Mouse (Mus musculus) spleen, adult 2 months (tissue): ENCODE data around the gene Ccdc130. TPM values are rescaled to one million over a fixed set of nuclear protein-coding genes. Genes with fewer than 3 reads are reported as not detected.

Experiments used
- DNase-seq, 2 experiments: peaks; one replicate each; pipeline versions ENCODE4 v3.0.0 to v3.0.0-alpha.2; 2012 to 2021; ENCODE audit warnings: low spot score in 2 of 2, low read depth in 1 of 2
- H3K27ac ChIP-seq: fragments of 200-500 bp; 2 replicates; pipeline ENCODE4 v1.5.1; 2012; ENCODE audit warnings: low read length, inconsistent platforms; ENCODE audit not compliant: insufficient read depth
- H3K27me3 ChIP-seq: fragments of 200-500 bp; 2 replicates; pipeline ENCODE4 v1.6.1; 2012; ENCODE audit warnings: mild to moderate bottlenecking, moderate library complexity, low read length, inconsistent platforms; ENCODE audit not compliant: control insufficient read depth, insufficient read depth
- H3K36me3 ChIP-seq: fragments of 200-500 bp; 2 replicates; pipeline ENCODE4 v1.6.1; 2012; ENCODE audit warnings: mild to moderate bottlenecking, low read length, inconsistent platforms; ENCODE audit not compliant: control insufficient read depth, insufficient read depth
- H3K4me1 ChIP-seq: fragments of 200-500 bp; 2 replicates; pipeline ENCODE4 v1.6.1; 2011; ENCODE audit warnings: inconsistent platforms; ENCODE audit not compliant: control insufficient read depth, insufficient read depth, insufficient read length
- H3K4me3 ChIP-seq: fragments of 200-500 bp; 2 replicates; pipeline ENCODE4 v1.5.1; 2011; ENCODE audit warnings: mild to moderate bottlenecking, inconsistent platforms; ENCODE audit not compliant: insufficient read depth, insufficient read length; ENCODE audit errors: extremely low read depth
- CTCF ChIP-seq: fragments of 200-500 bp; IDR thresholded peaks from 2 replicates; pipeline ENCODE4 v1.5.1; 2011; ENCODE audit warnings: mild to moderate bottlenecking, inconsistent platforms; ENCODE audit not compliant: insufficient read depth, insufficient read length, insufficient replicate concordance; ENCODE audit errors: extremely low read depth
- POLR2A ChIP-seq: fragments of 200-500 bp; IDR thresholded peaks from 2 replicates; pipeline ENCODE4 v1.6.1; 2011; ENCODE audit warnings: low read depth, low read length, inconsistent platforms
- WGBS: fragments of 180-500 bp; shearing (Covaris S2); methylation state at CpG from one replicate; pipeline ENCODE4 v1.1.7; 2018; 5-methylcytosine and 5-hydroxymethylcytosine counted together
- polyA plus RNA-seq: library from polyadenylated mRNA; depleted of rRNA; stranded (reverse); fragments of >200 nt; gene quantifications from 2 replicates; pipeline ENCODE4 v1.2.3, GENCODE M21; 2012

Ccdc130 gene
- polyA plus RNA-seq, 1 experiment, result 27.1 TPM

DNA sequence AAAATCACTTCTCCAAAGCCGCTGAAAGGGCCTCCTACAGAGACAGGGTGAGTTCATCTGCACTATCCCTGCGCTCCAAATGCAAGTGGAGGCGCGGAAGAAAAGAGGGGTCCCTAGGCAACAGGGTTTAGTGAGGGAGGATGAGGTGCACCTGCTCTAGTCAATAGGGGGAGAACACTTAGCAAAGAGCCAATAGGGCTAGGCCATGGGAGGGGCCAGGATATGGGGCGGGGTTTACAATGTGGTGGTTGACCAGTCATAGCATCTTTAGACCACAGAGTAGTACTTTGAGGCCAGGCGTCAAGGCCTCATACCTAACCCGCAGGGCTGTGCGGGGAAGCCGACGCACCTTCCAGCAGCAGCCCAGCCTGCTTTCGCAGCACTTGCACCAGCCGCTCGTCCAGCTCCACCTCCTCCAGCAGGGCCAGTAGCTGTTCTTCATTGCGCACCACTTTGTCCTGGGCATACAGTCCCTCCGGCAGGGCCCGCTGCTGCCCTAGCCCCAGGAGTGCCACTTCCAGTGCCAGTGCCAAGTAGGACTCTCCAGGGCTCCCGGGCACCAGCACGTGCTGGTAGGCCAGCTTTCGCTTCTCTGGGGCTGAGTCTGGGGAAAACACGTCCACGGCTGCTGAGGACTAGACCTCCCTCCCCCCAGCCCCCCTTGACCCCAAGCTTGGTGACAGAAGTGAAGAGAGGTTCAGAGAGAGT is 46.7 kb downstream of the Ccdc130 start:
- no peak overlapping the region for H3K4me3 ChIP-seq
- H3K27ac ChIP-seq, result no peak overlapping the region
- no peaks in the 10 kb centered on the region for H3K27me3 ChIP-seq
- TF ChIP-seq CTCF (no peak), POLR2A (no peak)
- WGBS, result 88% methylated on average over 21 of the region's 21 CpGs
- H3K4me1 ChIP-seq, result peaks cover 5% of the 10 kb centered on the region; the same call in 1 of the 2 replicates
- DNase-seq, result no peak
- H3K36me3 ChIP-seq, result peaks cover 25% of the 10 kb centered on the region

DNA sequence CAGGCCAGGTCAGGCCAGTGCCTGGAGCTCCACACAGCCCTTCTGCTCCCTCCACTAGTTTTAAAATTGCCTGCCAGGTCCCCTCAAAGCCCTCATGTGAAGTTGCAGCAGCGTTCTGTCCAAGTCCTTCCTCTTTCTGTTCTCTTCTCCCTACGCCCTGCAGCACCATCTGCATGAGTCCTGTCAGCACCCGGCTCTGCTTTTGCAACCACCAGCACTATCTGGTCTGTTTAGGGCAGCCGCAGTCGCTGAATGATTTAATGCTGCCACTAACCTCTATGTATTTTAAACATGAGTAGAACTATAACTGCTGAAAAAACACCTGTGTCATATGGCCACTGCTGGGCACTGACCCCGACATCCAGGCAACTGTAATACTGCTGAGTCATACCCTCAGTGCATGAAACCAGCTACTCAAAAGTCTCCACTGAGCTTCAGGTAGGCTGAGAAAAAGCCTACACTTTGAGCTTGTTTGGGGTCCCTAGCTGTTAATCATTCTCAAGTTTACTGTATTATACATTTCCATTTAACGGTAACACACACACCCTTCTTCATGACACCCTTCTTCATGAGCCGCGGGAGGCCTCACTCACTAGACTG is 47.5 kb downstream of the Ccdc130 start:
- Histone ChIP-seq H3K27ac (peak overlapping the region; percentile 37), H3K27me3 (no peaks in the 10 kb centered on the region), H3K4me3 (no peak overlapping the region), H3K36me3 (peaks cover 25% of the 10 kb centered on the region), H3K4me1 (peaks cover 5% of the 10 kb centered on the region; the same call in 1 of the 2 replicates)
- no peak for TF ChIP-seq POLR2A
- no peak for TF ChIP-seq CTCF
- no peak for DNase-seq
- 44% methylated on average over 9 of the region's 9 CpGs for WGBS

GRCm38 (mm10) chr8:84220105-84220504 is 50.1 kb downstream of the Ccdc130 start:
- WGBS, result 45% methylated on average over 7 of the region's 7 CpGs
- no peak for DNase-seq
- TF ChIP-seq POLR2A (no peak), CTCF (no peak)
- H3K27me3 ChIP-seq, result no peaks in the 10 kb centered on the region
- H3K27ac ChIP-seq, result peak overlapping the region; percentile 13; the same call in 1 of the 2 replicates
- peaks cover 5% of the 10 kb centered on the region; the same call in 1 of the 2 replicates for H3K4me1 ChIP-seq
- H3K4me3 ChIP-seq, result no peak overlapping the region
- peaks cover 21% of the 10 kb centered on the region for H3K36me3 ChIP-seq

GRCm38 (mm10) chr8:84218143-84218542 is 52.0 kb downstream of the Ccdc130 start:
- Histone ChIP-seq H3K36me3 (peaks cover 16% of the 10 kb centered on the region), H3K27me3 (no peaks in the 10 kb centered on the region), H3K4me3 (no peak overlapping the region), H3K27ac (no peak overlapping the region), H3K4me1 (peaks cover 5% of the 10 kb centered on the region; the same call in 1 of the 2 replicates)
- TF ChIP-seq POLR2A (no peak), CTCF (no peak)
- 88% methylated on average over 5 of the region's 5 CpGs for WGBS
- DNase-seq, result no peak

DNA sequence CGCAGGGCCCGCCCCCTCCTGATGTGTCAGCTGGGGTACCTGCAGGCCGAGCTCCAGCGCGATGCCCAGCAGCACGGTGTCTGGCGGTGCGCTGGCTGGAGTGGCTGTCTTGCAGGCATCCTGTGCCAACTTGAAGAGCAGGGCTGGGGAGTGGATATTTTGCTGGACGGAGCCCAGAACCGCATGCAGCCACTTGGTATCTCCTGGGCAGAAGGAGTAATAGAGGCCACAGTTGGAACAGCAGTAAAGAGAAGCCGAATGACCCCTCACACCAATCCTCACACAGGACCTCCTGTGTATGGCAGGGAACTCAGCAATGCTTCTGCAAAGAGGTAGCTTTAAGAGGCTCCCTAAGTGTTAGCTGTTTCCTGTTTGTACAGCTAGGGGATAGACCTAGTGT is 53.0 kb downstream of the Ccdc130 start:
- peaks cover 5% of the 10 kb centered on the region; the same call in 1 of the 2 replicates for H3K4me1 ChIP-seq
- 93% methylated on average over 11 of the region's 11 CpGs for WGBS
- H3K36me3 ChIP-seq, result peaks cover 17% of the 10 kb centered on the region
- no peak overlapping the region for H3K4me3 ChIP-seq
- H3K27ac ChIP-seq, result no peak overlapping the region
- DNase-seq, result no peak
- no peaks in the 10 kb centered on the region for H3K27me3 ChIP-seq
- TF ChIP-seq POLR2A (no peak), CTCF (no peak)

DNA sequence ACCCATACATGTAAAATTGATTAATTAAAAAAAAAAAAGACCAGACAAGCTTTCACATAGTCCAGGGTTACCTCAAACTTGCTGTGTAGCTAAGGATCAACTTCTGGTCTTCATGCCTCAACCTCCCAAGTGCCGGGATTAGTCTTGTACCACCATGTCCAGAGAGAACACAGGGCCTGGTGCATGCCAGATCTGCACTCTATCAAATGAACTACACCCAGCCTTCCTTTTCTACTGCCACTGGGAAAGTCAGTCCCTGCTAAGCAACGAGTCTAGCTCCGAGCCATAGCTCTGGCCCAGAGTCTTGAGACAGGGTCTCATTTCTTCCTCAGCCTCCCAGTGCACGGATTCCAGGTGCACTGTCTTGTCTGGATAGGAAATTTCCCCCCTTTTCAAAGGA is 56.9 kb downstream of the Ccdc130 start:
- no peak for TF ChIP-seq CTCF
- no peak for TF ChIP-seq POLR2A
- DNase-seq, result no peak
- Histone ChIP-seq H3K27ac (no peak overlapping the region), H3K27me3 (no peaks in the 10 kb centered on the region), H3K36me3 (peaks cover 18% of the 10 kb centered on the region), H3K4me3 (no peak overlapping the region), H3K4me1 (peaks cover 11% of the 10 kb centered on the region; the same call in 1 of the 2 replicates)
- 93% methylated on average over 4 of the region's 4 CpGs for WGBS
